Mouse (Mus musculus): ENCODE measurements around the gene Tmem232.

- TF ChIP-seq CTCF (IDR thresholded peaks at IDR 0.05; ENCODE audit: control insufficient read depth, insufficient read depth, insufficient replicate concordance, low read depth, low read length) (no peak), POLR2A (IDR thresholded peaks at IDR 0.05; ENCODE audit: control insufficient read depth, low read depth, low read length) (no peak)
Measured at GRCm38 (mm10) chr17:65400914-65401313, 139.7 kb downstream of the Tmem232 start.

All from testis, adult 2 months (tissue).